Mouse (Mus musculus) small intestine, adult 2 months (tissue): Measurements from ENCODE around the gene Apmap.

Experiments used
- CTCF ChIP-seq: fragments of 200-500 bp; IDR thresholded peaks from 2 replicates; pipeline ENCODE4 v1.5.1; 2012; ENCODE audit warnings: low read depth, mild to moderate bottlenecking, control low read depth, inconsistent platforms, low read length, moderate library complexity, mixed read lengths; ENCODE audit not compliant: insufficient replicate concordance, insufficient read length; ENCODE audit errors: extremely low read depth
- POLR2A ChIP-seq: fragments of 200-500 bp; IDR thresholded peaks from 2 replicates; pipeline ENCODE4 v1.6.1; 2012; ENCODE audit warnings: low read depth, mild to moderate bottlenecking, control low read depth, inconsistent platforms, low read length, moderate library complexity

DNA sequence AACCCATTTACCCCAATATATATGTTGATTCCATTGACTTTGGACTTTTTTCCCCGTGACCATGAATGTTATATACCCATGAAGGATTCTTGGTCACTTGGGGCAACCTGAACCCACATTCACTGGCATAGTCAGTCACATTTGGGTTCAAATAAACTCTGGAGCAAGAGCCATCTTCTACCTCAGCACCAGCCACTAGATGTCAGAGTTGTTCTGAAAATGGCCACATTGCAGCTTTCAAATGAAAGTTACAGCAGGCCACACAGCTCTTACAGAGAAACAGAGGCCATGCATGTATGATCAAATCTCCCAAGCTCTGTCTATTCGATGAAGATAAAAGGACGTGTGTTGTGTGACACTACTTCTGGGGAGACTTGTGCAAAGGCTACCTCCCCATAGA is 49.8 kb downstream of the Apmap start:
- TF ChIP-seq CTCF (no peak), POLR2A (no peak)
